Mouse (Mus musculus): ENCODE measurements around the gene Skil.

DNA sequence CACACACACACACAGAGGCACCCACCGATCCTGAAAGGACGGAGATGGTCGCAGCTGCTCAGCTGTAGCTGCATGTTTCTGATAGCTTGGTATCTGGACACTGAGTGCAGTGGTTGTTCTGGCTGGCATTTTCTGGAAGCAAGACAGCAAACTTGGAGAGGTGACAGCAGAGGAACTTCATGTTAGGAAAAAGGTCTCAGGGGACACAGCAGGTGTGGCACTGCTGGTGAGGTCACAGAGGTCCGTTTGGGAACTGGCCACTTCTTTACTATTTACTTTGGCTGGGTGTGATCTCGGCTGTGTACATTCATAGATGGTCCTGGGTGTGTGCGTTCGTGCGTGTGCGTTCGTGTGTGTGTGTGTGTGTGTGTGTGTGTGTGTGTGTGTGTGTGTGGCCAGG is 15.4 kb upstream of the Skil start:
- TF ChIP-seq ELF1 (IDR thresholded peaks at IDR 0.05; ENCODE audit: low read depth, low read length) (no peak), ZKSCAN1 (IDR thresholded peaks at IDR 0.05; ENCODE audit: low read depth, low read length) (no peak), MXI1 (IDR thresholded peaks at IDR 0.05; ENCODE audit: low read depth, low read length) (no peak), USF1 (IDR thresholded peaks at IDR 0.05; ENCODE audit: low read depth, low read length) (no peak), TBP (IDR thresholded peaks at IDR 0.05; ENCODE audit: low read depth, low read length) (no peak), CTCF (IDR thresholded peaks at IDR 0.05 in 2 of 3, conservative IDR thresholded peaks at IDR 0.05 in 1 of 3; ENCODE audit: control insufficient read depth in 1 of 3, insufficient read depth in 1 of 3, low read depth in 2 of 3, low read length in 3 of 3, poor library complexity in 1 of 3, severe bottlenecking in 1 of 3) (no peak), ZC3H11A (IDR thresholded peaks at IDR 0.05; ENCODE audit: low read depth, low read length) (no peak), POLR2A (IDR thresholded peaks at IDR 0.05; ENCODE audit: control insufficient read depth in 1 of 2, insufficient read depth in 1 of 2, low read depth in 1 of 2, low read length in 2 of 2, poor library complexity in 1 of 2) (no peak), SMC3 (IDR thresholded peaks at IDR 0.05; ENCODE audit: low read depth, low read length) (no peak)
